Comparison of ENCODE assay signal across 8 mouse cellular contexts in the genomic region with DNA sequence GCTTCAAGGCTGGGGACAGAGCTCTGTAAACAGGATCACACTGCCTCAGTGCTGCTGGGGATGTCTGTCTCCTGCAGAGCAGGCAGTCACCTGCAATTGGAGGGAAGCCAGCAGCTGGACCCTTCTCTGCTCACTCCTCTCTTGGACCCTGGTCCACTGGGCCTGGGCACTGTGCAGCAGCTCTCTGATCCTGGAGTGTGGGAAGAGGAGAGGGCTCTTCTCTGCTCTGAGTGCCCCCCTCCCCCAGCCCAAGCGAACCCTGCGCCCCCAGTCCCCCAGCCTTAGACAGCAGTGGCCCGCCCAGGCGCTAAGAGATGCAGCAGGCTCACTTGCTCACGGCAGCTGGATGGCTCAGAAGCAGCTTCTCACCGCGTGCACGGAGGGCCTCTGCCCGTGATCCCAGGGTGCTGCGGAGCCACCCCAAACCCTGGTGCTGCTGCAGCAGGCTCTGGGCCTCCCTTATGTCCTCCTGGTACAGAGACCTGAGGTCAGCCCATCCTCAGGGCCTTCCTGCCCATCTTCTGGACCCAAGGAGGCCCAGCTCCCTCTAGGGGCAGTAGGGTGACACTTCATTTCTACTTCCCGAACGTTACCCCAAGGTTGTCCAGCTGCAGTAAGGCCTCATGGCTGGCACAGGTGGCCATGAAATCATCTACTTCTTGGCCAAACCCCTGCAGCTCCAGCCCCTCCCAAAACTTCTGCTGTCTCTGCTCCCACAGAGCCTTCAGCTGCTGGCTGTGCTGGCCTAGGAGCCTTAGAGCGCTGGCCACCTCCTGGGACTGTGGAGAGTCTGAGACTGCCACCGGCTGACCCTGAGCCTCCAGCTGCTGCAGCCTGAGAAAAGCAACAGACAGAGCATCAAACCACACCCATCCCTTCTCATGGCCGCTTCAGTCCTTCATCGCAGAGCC. TPM values are rescaled to one million over a fixed set of nuclear protein-coding genes. Genes with fewer than 3 reads are reported as not detected.
DNase-seq lines count a peak whose midpoint lies in the region; ATAC-seq and TF ChIP-seq lines count a peak whose summit lies in the region.

No protein-coding gene starts in this region.

- no peaks in the 10 kb centered on the region for H3K9me3 ChIP-seq in hindbrain, embryonic 11.5 days (ENCODE audit: control insufficient read depth, low read length)
- no peaks in the 10 kb centered on the region for H3K9me3 ChIP-seq in limb, embryonic 15.5 days
- H3K9me3 ChIP-seq in neural tube, embryonic 13.5 days: no peaks in the 10 kb centered on the region

- DNase-seq in adrenal gland, adult (ENCODE audit: inconsistent age in 2 of 2, low spot score in 1 of 2): peak; percentile 63 to 82
- DNase-seq in adrenal gland, adult 8-10 months: no peak
- DNase-seq in ES-CJ7 (ENCODE audit: low read depth, low spot score): peak; percentile 32
- peak; percentile 68 for DNase-seq in hindbrain, embryonic 11.5 days (ENCODE audit: low spot score)
- DNase-seq in right cerebral cortex, adult 2 months (ENCODE audit: low spot score in 2 of 2): no peak

- no peaks in the 10 kb centered on the region for H3K36me3 ChIP-seq in hindbrain, embryonic 11.5 days (ENCODE audit: control insufficient read depth, insufficient read depth, low read length)
- H3K36me3 ChIP-seq in limb, embryonic 15.5 days: no peaks in the 10 kb centered on the region
- no peaks in the 10 kb centered on the region for H3K36me3 ChIP-seq in neural tube, embryonic 13.5 days

- TF ChIP-seq POLR2A in cortical plate, adult 2 months (IDR thresholded peaks at IDR 0.05; ENCODE audit: extremely low read depth, insufficient read depth, low read length): no peak

- H3K27ac ChIP-seq in cortical plate, adult 2 months (ENCODE audit: insufficient read depth, low read length): no peak overlapping the region
- no peak overlapping the region for H3K27ac ChIP-seq in hindbrain, embryonic 11.5 days (ENCODE audit: low read depth, low read length)
- H3K27ac ChIP-seq in limb, embryonic 15.5 days: peak overlapping the region; percentile 18; the same call in 1 of the 2 replicates
- no peak overlapping the region for H3K27ac ChIP-seq in neural tube, embryonic 13.5 days (replicated peaks)

- H3K4me3 ChIP-seq in cortical plate, adult 2 months (ENCODE audit: insufficient read depth, low read length): no peak overlapping the region
- H3K4me3 ChIP-seq in hindbrain, embryonic 11.5 days (ENCODE audit: low read depth, low read length): no peak overlapping the region
- no peak overlapping the region for H3K4me3 ChIP-seq in limb, embryonic 15.5 days
- no peak overlapping the region for H3K4me3 ChIP-seq in neural tube, embryonic 13.5 days

- no peaks in the 10 kb centered on the region for H3K27me3 ChIP-seq in hindbrain, embryonic 11.5 days (ENCODE audit: control insufficient read depth, insufficient read depth, low read length)
- H3K27me3 ChIP-seq in limb, embryonic 15.5 days: no peaks in the 10 kb centered on the region
- H3K27me3 ChIP-seq in neural tube, embryonic 13.5 days: no peaks in the 10 kb centered on the region

- peak overlapping the region; percentile 42; the same call in 1 of the 2 replicates for H3K9ac ChIP-seq in hindbrain, embryonic 11.5 days (ENCODE audit: low read depth, low read length)
- H3K9ac ChIP-seq in limb, embryonic 15.5 days: no peak overlapping the region
- no peak overlapping the region for H3K9ac ChIP-seq in neural tube, embryonic 13.5 days

- peak; percentile 69 for TF ChIP-seq CTCF in cortical plate, adult 2 months (IDR thresholded peaks at IDR 0.05; ENCODE audit: extremely low read depth, insufficient read depth, low read length)

- peak; percentile 59 for ATAC-seq in hindbrain, embryonic 11.5 days (ENCODE audit: low FRiP score)
- peak; percentile 19; the same call in 1 of the 2 replicates for ATAC-seq in limb, embryonic 15.5 days (ENCODE audit: insufficient number of reproducible peaks, low FRiP score, low TSS enrichment, low read depth)
- peak; percentile 59; the same call in 1 of the 2 replicates for ATAC-seq in neural tube, embryonic 13.5 days (ENCODE audit: low read depth)

- WGBS in hindbrain, embryonic 11.5 days: 36% methylated on average over 16 of the region's 16 CpGs
- 39% methylated on average over 16 of the region's 16 CpGs for WGBS in limb, embryonic 15.5 days
- WGBS in neural tube, embryonic 13.5 days: 43% methylated on average over 16 of the region's 16 CpGs

- peaks cover 9% of the 10 kb centered on the region; the same call in 1 of the 2 replicates for H3K4me1 ChIP-seq in cortical plate, adult 2 months (ENCODE audit: control insufficient read depth, insufficient read depth, low read length)
- no peaks in the 10 kb centered on the region for H3K4me1 ChIP-seq in hindbrain, embryonic 11.5 days (replicated peaks; ENCODE audit: control insufficient read depth, insufficient read depth, low read length)
- H3K4me1 ChIP-seq in limb, embryonic 15.5 days: peaks cover 14% of the 10 kb centered on the region
- H3K4me1 ChIP-seq in neural tube, embryonic 13.5 days (replicated peaks): 0 out of 2 replicates have a peak, but pooled peaks cover 5% of the 10 kb centered on the region

- H3K4me2 ChIP-seq in hindbrain, embryonic 11.5 days (replicated peaks; ENCODE audit: low read depth, low read length): no peak overlapping the region
- H3K4me2 ChIP-seq in limb, embryonic 15.5 days: no peak overlapping the region
- H3K4me2 ChIP-seq in neural tube, embryonic 13.5 days: no peak overlapping the region

RNA-seq across cellular contexts. Expression of a gene that starts 35.6 kb away (rescaled TPM):
- total RNA-seq in adrenal gland, adult 8-10 months (2022): 1 to 10 TPM; 1.4 to 4.6 (median 3.8) TPM
- polyA plus RNA-seq in cortical plate, adult 2 months (2012; rRNA removed): 4.4 and 6.3 TPM in 2 replicates
- polyA plus RNA-seq in hindbrain, embryonic 11.5 days (2014; fragmentation: Nextera tagmentation; extraction: Ambion mirVana): 1.6 and 2.5 TPM in 2 replicates
- polyA plus RNA-seq in limb, embryonic 15.5 days (2015; fragmentation: Nextera tagmentation; extraction: Ambion mirVana): 2.8 and 3.9 TPM in 2 replicates
- polyA plus RNA-seq in neural tube, embryonic 13.5 days (2015; fragmentation: Nextera tagmentation; extraction: Ambion mirVana): 3.8 and 4.0 TPM in 2 replicates

RNA-seq across cellular contexts. Expression of a gene that starts 41.5 kb away (rescaled TPM):
- 1 to 10 TPM in 2 of 4 experiments, under 1 TPM in 2; 0.78 to 1.6 (median 0.96) TPM for total RNA-seq in adrenal gland, adult 8-10 months (2022)
- 2.4 and 2.5 TPM in 2 replicates for polyA plus RNA-seq in cortical plate, adult 2 months (2012; rRNA removed)
- polyA plus RNA-seq in hindbrain, embryonic 11.5 days (2014; fragmentation: Nextera tagmentation; extraction: Ambion mirVana): 3.1 and 5.3 TPM in 2 replicates
- polyA plus RNA-seq in limb, embryonic 15.5 days (2015; fragmentation: Nextera tagmentation; extraction: Ambion mirVana): 3.8 and 5.0 TPM in 2 replicates
- polyA plus RNA-seq in neural tube, embryonic 13.5 days (2015; fragmentation: Nextera tagmentation; extraction: Ambion mirVana): 6.9 and 11.1 TPM in 2 replicates

RNA-seq across cellular contexts. Expression of a gene that starts 41.5 kb away (rescaled TPM):
- 10 to 100 TPM in 2 of 4 experiments, 1 to 10 TPM in 2; 7.3 to 16.7 (median 10.8) TPM for total RNA-seq in adrenal gland, adult 8-10 months (2022)
- 6.1 and 6.6 TPM in 2 replicates for polyA plus RNA-seq in cortical plate, adult 2 months (2012; rRNA removed)
- 22.2 and 25.4 TPM in 2 replicates for polyA plus RNA-seq in hindbrain, embryonic 11.5 days (2014; fragmentation: Nextera tagmentation; extraction: Ambion mirVana)
- polyA plus RNA-seq in limb, embryonic 15.5 days (2015; fragmentation: Nextera tagmentation; extraction: Ambion mirVana): 17.5 and 18.4 TPM in 2 replicates
- 19.8 and 24.8 TPM in 2 replicates for polyA plus RNA-seq in neural tube, embryonic 13.5 days (2015; fragmentation: Nextera tagmentation; extraction: Ambion mirVana)

Comparison
In these comparisons a context has a peak if more than half of its experiments do, and no peak if none do; other contexts are left out.
1. DNase-seq: peak in adrenal gland, adult (2 of 2), ES-CJ7 (single experiment) and hindbrain, embryonic 11.5 days (single experiment); none in adrenal gland, adult 8-10 months (single experiment) and right cerebral cortex, adult 2 months (0 of 2).
2. Peak in every context shown above with its lines, with median percentiles within 50 percentile points of each other: ATAC-seq.